Mouse (Mus musculus) v-Abl transformed pro-B cells (cell line): ENCODE results near the gene Ccer2.

Experiments
- in situ Hi-C, 2 experiments: fragments of 400-800 bp; cut with MboI; formaldehyde crosslinking; loops; one replicate each; pipeline ENCODE4 v1.15.1; 2025; ENCODE audit not compliant: unreplicated experiment in 2 of 2

Gene Ccer2

DNA sequence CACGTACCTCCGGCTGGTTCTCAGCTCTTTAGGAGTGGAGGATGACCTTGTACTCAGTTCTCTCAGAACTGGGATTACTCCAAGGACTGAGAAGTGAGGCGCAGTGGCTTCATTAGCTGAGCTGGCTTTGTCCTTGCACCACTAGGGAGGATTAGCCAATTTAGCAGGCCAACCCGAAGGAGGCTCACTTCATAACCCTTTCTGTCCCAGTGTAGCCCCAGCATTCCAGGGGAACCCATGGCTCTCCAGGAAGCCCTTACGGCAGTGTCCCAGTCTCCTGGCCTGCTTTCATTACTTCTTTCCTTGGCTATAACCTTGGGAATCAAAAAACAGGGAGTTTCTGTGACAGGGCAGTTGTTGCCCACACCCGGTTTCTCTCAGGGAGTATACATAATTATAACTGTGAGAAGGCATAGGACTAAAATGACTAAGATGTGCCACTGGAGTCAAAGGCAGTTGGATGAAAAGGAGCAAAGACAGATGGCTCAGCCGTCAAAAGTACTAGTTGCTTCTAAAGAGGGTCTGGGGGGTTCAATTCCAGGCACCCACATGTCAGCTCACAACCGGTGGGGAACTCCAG, 51.8 kb downstream of the Ccer2 start:
- in situ Hi-C loops: loop anchor here in 1 of 2 experiments (25.0 kb wide), 2 partner anchors 1280 to 1345 kb away; partner anchors contain the start of genes Gm26920, Sertad3, Zfp260 and Zfp566

DNA sequence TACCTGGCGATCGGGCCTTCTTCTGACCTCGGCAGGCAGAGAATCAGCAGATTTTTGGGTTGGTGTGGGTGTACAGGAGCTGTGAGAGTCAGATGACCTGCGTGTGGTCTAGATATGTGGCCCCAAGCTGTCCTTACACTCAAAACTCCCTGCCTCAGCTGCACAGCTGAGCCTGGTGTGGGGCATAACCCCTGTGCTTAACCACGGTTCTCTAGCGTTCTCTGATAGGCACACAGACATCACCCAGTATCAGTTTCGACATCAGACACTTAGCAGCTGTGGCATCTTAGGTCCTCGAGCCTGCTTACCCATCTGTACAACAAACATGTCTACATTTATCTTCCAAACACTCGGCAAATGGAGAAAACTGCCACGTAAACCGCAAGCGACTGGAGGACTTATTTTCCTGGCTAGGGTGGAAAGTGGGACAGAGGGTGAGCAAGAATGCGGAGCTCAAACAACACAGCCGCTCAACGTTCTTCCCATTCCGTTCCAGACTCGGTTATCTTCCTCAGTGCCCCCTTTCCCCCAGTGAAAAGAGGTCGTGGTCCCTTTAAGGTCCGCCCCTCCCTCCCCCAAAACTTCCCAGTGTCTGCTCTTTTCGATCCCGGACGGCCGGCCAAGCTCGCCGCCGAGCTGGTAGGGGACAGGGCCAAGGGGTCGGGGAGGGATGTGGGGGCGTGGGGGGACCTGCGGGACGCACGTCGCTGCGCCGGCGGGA, 52.4 kb downstream of the Ccer2 start, which contains the start of gene Hnrnpl:
Gene Hnrnpl, plus strand, starts transcription at position 321 of the 721 bp plus-strand sequence.
- in situ Hi-C loops: loop anchor here in 1 of 2 experiments (25.0 kb wide), 2 partner anchors 1279 to 1346 kb away; partner anchors contain the start of genes Gm26920, Sertad3, Zfp260 and Zfp566
